Mouse (Mus musculus) inflammation-experienced regulatory T-cells, adult 6 months (primary cell): ENCODE data around the gene Ly6c2. TPM values are rescaled to one million over a fixed set of nuclear protein-coding genes. Genes with fewer than 3 reads are reported as not detected.

Experiments
- polyA plus RNA-seq, 3 experiments: library from polyadenylated mRNA; unstranded; fragments of 100-300 nt; shearing (Covaris generic); gene quantifications; one replicate each; pipeline ENCODE4 v1.2.1; 2017

The Ly6c2 gene
- polyA plus RNA-seq, 3 experiments from 2014 or later: 9.1 to 23.1 (median 10.3) TPM

Other genes with a start within 250 kb of the Ly6c2 start
- gene 2010109I03Rik, start 214.9 kb downstream of the Ly6c2 start, polyA plus RNA-seq: 1 to 10 TPM in 2 of 3 experiments, under 1 TPM in 1; 0.52 to 4.9 (median 2.1) TPM
- gene Ly6i, start 128.5 kb downstream of the Ly6c2 start, polyA plus RNA-seq: 1 to 10 TPM in 1 of 3 experiments, under 1 TPM in 2; 0.77 to 1.4 (median 0.85) TPM
- gene Ly6a, start 113.9 kb downstream of the Ly6c2 start, polyA plus RNA-seq: 1,000 to 10,000 TPM in 1 of 3 experiments, 100 to 1,000 TPM in 2; 364 to 1,307 (median 501) TPM
- gene Ly6c1, start 63.1 kb downstream of the Ly6c2 start, polyA plus RNA-seq: 100 to 1,000 TPM in 1 of 3 experiments, 10 to 100 TPM in 1, 1 to 10 TPM in 1; 1.9 to 113 (median 61.0) TPM
- gene Ly6g, start 43.3 kb upstream of the Ly6c2 start, polyA plus RNA-seq: not detected
- gene BC025446, start 104.4 kb upstream of the Ly6c2 start, polyA plus RNA-seq: not detected
- gene Ly6f, start 156.5 kb upstream of the Ly6c2 start, polyA plus RNA-seq: not detected